Mouse (Mus musculus): ENCODE measurements around the gene Hmg20a.

DNA sequence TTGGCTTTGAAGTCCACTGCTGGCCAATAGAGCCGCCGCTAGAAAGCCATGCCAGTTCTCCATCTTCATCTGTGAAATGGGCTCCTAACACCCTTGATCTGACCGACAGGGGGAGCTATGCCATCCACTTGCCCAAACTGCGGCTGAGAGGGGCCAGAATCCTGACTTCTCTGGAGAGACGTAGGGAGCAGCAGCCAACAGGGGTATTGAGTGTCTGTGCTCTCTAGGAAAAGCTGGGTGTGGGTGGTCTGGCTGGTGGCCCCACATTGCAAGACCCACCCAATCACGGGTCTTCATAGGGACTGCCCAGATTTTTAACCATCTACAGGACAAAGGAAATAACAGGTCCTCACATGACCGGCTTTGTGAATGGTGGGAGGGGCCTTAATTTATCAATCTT lies 116.3 kb downstream of the Hmg20a start:
- TF ChIP-seq CTCF (IDR thresholded peaks at IDR 0.05; ENCODE audit: low read depth, low read length) = no peak
- no peak for TF ChIP-seq GATA1 (IDR thresholded peaks at IDR 0.05; ENCODE audit: borderline replicate concordance, low read length)
- no peak for TF ChIP-seq TAL1 (conservative IDR thresholded peaks at IDR 0.05; ENCODE audit: low read depth, low read length)
- TF ChIP-seq POLR2AphosphoS5 (IDR thresholded peaks at IDR 0.05; ENCODE audit: insufficient replicate concordance, low read depth, low read length) = no peak
